Mouse (Mus musculus) thymus, adult 2 months (tissue): ENCODE measurements around the gene Isg20l2.

Experiments used
- CTCF ChIP-seq: fragments of 200-500 bp; IDR thresholded peaks from 2 replicates; pipeline ENCODE4 v1.5.1; 2012; ENCODE audit warnings: mild to moderate bottlenecking, control low read depth, low read length, moderate library complexity, borderline replicate concordance; ENCODE audit not compliant: control insufficient read depth, poor library complexity, insufficient read depth; ENCODE audit errors: extremely low read depth
- POLR2A ChIP-seq: fragments of 200-500 bp; IDR thresholded peaks from 2 replicates; pipeline ENCODE4 v1.6.1; 2012; ENCODE audit warnings: mild to moderate bottlenecking, low read length, control low read depth, moderate library complexity; ENCODE audit not compliant: control insufficient read depth, poor library complexity, insufficient read depth; ENCODE audit errors: extremely low read depth

DNA sequence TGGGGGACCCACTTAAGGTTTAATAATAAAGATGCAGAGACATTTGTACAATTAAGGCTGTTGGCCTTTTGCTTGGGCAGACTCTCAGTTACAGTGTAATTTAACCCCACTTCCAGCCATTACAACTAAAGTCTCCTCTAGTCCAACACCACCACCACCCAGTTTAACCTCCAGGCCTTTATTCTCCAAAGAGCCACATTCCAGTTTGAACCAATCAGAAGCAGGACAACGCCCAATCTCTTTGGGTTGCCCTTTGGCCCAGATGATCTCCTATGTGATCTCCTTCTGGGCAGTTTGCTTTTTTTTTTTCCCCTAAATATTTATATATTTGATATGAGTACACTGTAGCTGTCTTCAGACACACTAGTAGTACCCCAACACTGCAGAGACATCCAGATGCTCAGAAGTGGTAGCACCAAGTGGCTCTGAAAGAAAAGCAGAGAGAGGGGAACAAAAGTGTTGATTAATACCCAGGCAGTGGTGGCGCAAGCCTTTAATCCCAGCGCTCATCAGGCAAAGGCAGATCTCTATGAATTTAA, 36.7 kb upstream of the Isg20l2 start:
- no peak for TF ChIP-seq POLR2A
- no peak for TF ChIP-seq CTCF
